Mouse (Mus musculus): ENCODE data around the gene Dgcr2. TPM values are rescaled to one million over a fixed set of nuclear protein-coding genes. Genes with fewer than 3 reads are reported as not detected.

Dgcr2 gene
- polyA plus RNA-seq, 1 experiment from 2014 or later = 97.9 TPM

- H3K27ac ChIP-seq = no peak overlapping the region
- peaks cover 6% of the 10 kb centered on the region; the same call in 1 of the 2 replicates for H3K4me1 ChIP-seq
- peaks cover 59% of the 10 kb centered on the region for H3K36me3 ChIP-seq (replicated peaks)
- no peaks in the 10 kb centered on the region for H3K9me3 ChIP-seq
- H3K4me3 ChIP-seq (replicated peaks) = no peak overlapping the region
- no peak overlapping the region for H3K9ac ChIP-seq
- WGBS = 96% methylated on average over 2 of the region's 2 CpGs
- no peak for ATAC-seq (ENCODE audit: low FRiP score)
- H3K4me2 ChIP-seq = no peak overlapping the region
- no peaks in the 10 kb centered on the region for H3K27me3 ChIP-seq
Measured at GRCm38 (mm10) chr16:17865293-17865692, 33.1 kb downstream of the Dgcr2 start.

GRCm38 (mm10) chr16:17858592-17858991, 39.8 kb downstream of the Dgcr2 start:
- Histone ChIP-seq H3K4me2 (no peak overlapping the region), H3K4me1 (peaks cover 6% of the 10 kb centered on the region; the same call in 1 of the 2 replicates), H3K27me3 (no peaks in the 10 kb centered on the region), H3K9me3 (no peaks in the 10 kb centered on the region), H3K9ac (no peak overlapping the region), H3K27ac (no peak overlapping the region), H3K36me3 (replicated peaks) (peaks cover 83% of the 10 kb centered on the region), H3K4me3 (replicated peaks) (no peak overlapping the region)
- no peak for ATAC-seq (ENCODE audit: low FRiP score)

GRCm38 (mm10) chr16:17857157-17857556, 41.2 kb downstream of the Dgcr2 start:
- ATAC-seq (ENCODE audit: low FRiP score) = no peak
- no peak overlapping the region for H3K27ac ChIP-seq
- 96% methylated on average over 7 of the region's 7 CpGs for WGBS
- no peak overlapping the region for H3K4me2 ChIP-seq
- H3K9me3 ChIP-seq = no peaks in the 10 kb centered on the region
- no peaks in the 10 kb centered on the region for H3K27me3 ChIP-seq
- H3K4me3 ChIP-seq (replicated peaks) = no peak overlapping the region
- H3K4me1 ChIP-seq = peaks cover 5% of the 10 kb centered on the region; the same call in 1 of the 2 replicates
- no peak overlapping the region for H3K9ac ChIP-seq
- peaks cover 86% of the 10 kb centered on the region for H3K36me3 ChIP-seq (replicated peaks)

GRCm38 (mm10) chr16:17853263-17853662, 45.1 kb downstream of the Dgcr2 start:
- Histone ChIP-seq H3K4me1 (0 out of 2 replicates have a peak, but pooled peaks cover 2% of the 10 kb centered on the region), H3K9ac (no peak overlapping the region), H3K27ac (no peak overlapping the region), H3K27me3 (no peaks in the 10 kb centered on the region), H3K9me3 (no peaks in the 10 kb centered on the region), H3K4me3 (replicated peaks) (no peak overlapping the region), H3K4me2 (no peak overlapping the region), H3K36me3 (replicated peaks) (peaks cover 91% of the 10 kb centered on the region)
- 91% methylated on average over 2 of the region's 2 CpGs for WGBS
- no peak for ATAC-seq (ENCODE audit: low FRiP score)

- no peak overlapping the region for H3K9ac ChIP-seq
- no peaks in the 10 kb centered on the region for H3K27me3 ChIP-seq
- WGBS = 97% methylated on average over 1 of the region's 1 CpGs
- H3K4me1 ChIP-seq = 0 out of 2 replicates have a peak, but pooled peaks cover 2% of the 10 kb centered on the region
- H3K4me3 ChIP-seq (replicated peaks) = no peak overlapping the region
- H3K4me2 ChIP-seq = no peak overlapping the region
- no peak overlapping the region for H3K27ac ChIP-seq
- H3K9me3 ChIP-seq = no peaks in the 10 kb centered on the region
- ATAC-seq (ENCODE audit: low FRiP score) = no peak
- H3K36me3 ChIP-seq (replicated peaks) = peaks cover 89% of the 10 kb centered on the region
Measured at GRCm38 (mm10) chr16:17851860-17852259, 46.5 kb downstream of the Dgcr2 start.

GRCm38 (mm10) chr16:17851331-17851730, 47.0 kb downstream of the Dgcr2 start:
- ATAC-seq (ENCODE audit: low FRiP score) = no peak
- Histone ChIP-seq H3K9me3 (no peaks in the 10 kb centered on the region), H3K4me3 (replicated peaks) (no peak overlapping the region), H3K4me1 (0 out of 2 replicates have a peak, but pooled peaks cover 2% of the 10 kb centered on the region), H3K27ac (no peak overlapping the region), H3K9ac (no peak overlapping the region), H3K27me3 (no peaks in the 10 kb centered on the region), H3K4me2 (no peak overlapping the region), H3K36me3 (replicated peaks) (peaks cover 89% of the 10 kb centered on the region)
- 97% methylated on average over 5 of the region's 5 CpGs for WGBS

- peaks cover 91% of the 10 kb centered on the region for H3K36me3 ChIP-seq (replicated peaks)
- WGBS = 90% methylated on average over 6 of the region's 6 CpGs
- H3K9ac ChIP-seq = no peak overlapping the region
- no peak for ATAC-seq (ENCODE audit: low FRiP score)
- no peak overlapping the region for H3K4me2 ChIP-seq
- no peaks in the 10 kb centered on the region for H3K9me3 ChIP-seq
- H3K4me1 ChIP-seq = 0 out of 2 replicates have a peak, but pooled peaks cover 2% of the 10 kb centered on the region
- H3K4me3 ChIP-seq (replicated peaks) = no peak overlapping the region
- H3K27ac ChIP-seq = no peak overlapping the region
- no peaks in the 10 kb centered on the region for H3K27me3 ChIP-seq
Measured at GRCm38 (mm10) chr16:17849486-17849885, 48.9 kb downstream of the Dgcr2 start.

- Histone ChIP-seq H3K4me2 (no peak overlapping the region), H3K27ac (0 out of 2 replicates have a peak overlapping the region, but pooled peaks have one; percentile 20), H3K4me1 (0 out of 2 replicates have a peak, but pooled peaks cover 2% of the 10 kb centered on the region), H3K36me3 (replicated peaks) (peaks cover 91% of the 10 kb centered on the region), H3K9ac (no peak overlapping the region), H3K4me3 (replicated peaks) (no peak overlapping the region), H3K27me3 (no peaks in the 10 kb centered on the region), H3K9me3 (no peaks in the 10 kb centered on the region)
- WGBS = 30% methylated on average over 1 of the region's 1 CpGs
- ATAC-seq (ENCODE audit: low FRiP score) = no peak
Measured at GRCm38 (mm10) chr16:17848928-17849327, 49.4 kb downstream of the Dgcr2 start.

GRCm38 (mm10) chr16:17848431-17848830, 49.9 kb downstream of the Dgcr2 start:
- WGBS = 95% methylated on average over 6 of the region's 6 CpGs
- H3K4me2 ChIP-seq = no peak overlapping the region
- H3K36me3 ChIP-seq (replicated peaks) = peaks cover 92% of the 10 kb centered on the region
- no peak overlapping the region for H3K4me3 ChIP-seq (replicated peaks)
- H3K4me1 ChIP-seq = 0 out of 2 replicates have a peak, but pooled peaks cover 2% of the 10 kb centered on the region
- 0 out of 2 replicates have a peak overlapping the region, but pooled peaks have one; percentile 20 for H3K27ac ChIP-seq
- H3K9me3 ChIP-seq = no peaks in the 10 kb centered on the region
- H3K9ac ChIP-seq = no peak overlapping the region
- H3K27me3 ChIP-seq = no peaks in the 10 kb centered on the region
- no peak for ATAC-seq (ENCODE audit: low FRiP score)

GRCm38 (mm10) chr16:17843701-17844365, 54.5 kb downstream of the Dgcr2 start:
- Histone ChIP-seq H3K27ac (no peak overlapping the region), H3K4me1 (0 out of 2 replicates have a peak, but pooled peaks cover under 1% of the 10 kb centered on the region), H3K4me3 (replicated peaks) (no peak overlapping the region), H3K9ac (no peak overlapping the region), H3K27me3 (no peaks in the 10 kb centered on the region), H3K36me3 (replicated peaks) (peaks cover 88% of the 10 kb centered on the region), H3K9me3 (no peaks in the 10 kb centered on the region), H3K4me2 (no peak overlapping the region)
- ATAC-seq (ENCODE audit: low FRiP score) = no peak
- WGBS = 90% methylated on average over 10 of the region's 10 CpGs

- Histone ChIP-seq H3K27me3 (peaks cover 6% of the 10 kb centered on the region), H3K4me2 (no peak overlapping the region), H3K36me3 (replicated peaks) (peaks cover 76% of the 10 kb centered on the region), H3K9me3 (no peaks in the 10 kb centered on the region), H3K4me1 (no peaks in the 10 kb centered on the region), H3K9ac (no peak overlapping the region), H3K27ac (no peak overlapping the region), H3K4me3 (replicated peaks) (no peak overlapping the region)
- 97% methylated on average over 7 of the region's 7 CpGs for WGBS
- no peak for ATAC-seq (ENCODE audit: low FRiP score)
Measured at GRCm38 (mm10) chr16:17842437-17842836, 55.9 kb downstream of the Dgcr2 start.

GRCm38 (mm10) chr16:17839976-17840375, 58.4 kb downstream of the Dgcr2 start:
- Histone ChIP-seq H3K4me3 (replicated peaks) (no peak overlapping the region), H3K4me1 (no peaks in the 10 kb centered on the region), H3K9ac (no peak overlapping the region), H3K9me3 (no peaks in the 10 kb centered on the region), H3K27ac (no peak overlapping the region), H3K4me2 (no peak overlapping the region), H3K27me3 (peaks cover 31% of the 10 kb centered on the region), H3K36me3 (replicated peaks) (peaks cover 52% of the 10 kb centered on the region)
- 83% methylated on average over 4 of the region's 4 CpGs for WGBS
- no peak for ATAC-seq (ENCODE audit: low FRiP score)

- Histone ChIP-seq H3K27ac (no peak within 1 kb of the TSS), H3K4me1 (peaks cover 14% of the 10 kb centered on the region), H3K4me3 (replicated peaks) (no peak within 1 kb of the TSS), H3K4me2 (no peak within 1 kb of the TSS), H3K9me3 (no peaks in the 10 kb centered on the region), H3K36me3 (replicated peaks) (peaks cover 32% of the 10 kb centered on the region), H3K9ac (no peak within 1 kb of the TSS), H3K27me3 (peaks cover 50% of the 10 kb centered on the region)
- ATAC-seq (ENCODE audit: low FRiP score) = no peak
- 84% methylated on average over 6 of the region's 6 CpGs for WGBS
Measured at GRCm38 (mm10) chr16:17838051-17838450, 60.3 kb downstream of the Dgcr2 start, which contains the start of gene Car15. Gene Car15 (minus strand): TSS chr16:17838364.

All from forebrain, embryonic 12.5 days (tissue).